Mouse (Mus musculus): Measurements from ENCODE around the gene Lrch4.

GRCm38 (mm10) chr5:137660064-137660688, 31.3 kb downstream of the Lrch4 start:
- no peak for TF ChIP-seq POLR2A (IDR thresholded peaks at IDR 0.05; ENCODE audit: insufficient read depth, low read depth, low read length)
- TF ChIP-seq CTCF (IDR thresholded peaks at IDR 0.05; ENCODE audit: insufficient read depth, low read depth, low read length), result no peak

Measured in olfactory bulb, adult 2 months (tissue).